Mouse (Mus musculus) megakaryocyte-erythroid progenitor cell, adult 5-6 weeks (primary cell): ENCODE measurements around the gene Spaca9. TPM values are rescaled to one million over a fixed set of nuclear protein-coding genes. Genes with fewer than 3 reads are reported as not detected.
A peak's percentile ranks its signal among the peaks of the same experiment; 100 is the strongest.

ENCODE experiments used
- ATAC-seq: replicated peaks from 2 replicates; pipeline ENCODE4 v1.8.0; 2016; ENCODE audit warnings: mild to moderate bottlenecking, inconsistent platforms; ENCODE audit not compliant: severe bottlenecking, poor library complexity, low FRiP score, low TSS enrichment
- total RNA-seq, 2 experiments: library from RNA; stranded (forward) in 1 of 2; stranded (reverse) in 1 of 2; fragments of 200-1000, 215-1000 nt in 1 of 2; fragments of >200 nt in 1 of 2; fragmentation: Nextera tagmentation in 1 of 2; gene quantifications; 2 replicates each; pipeline ENCODE4 v1.2.3; 2014 to 2017

The Spaca9 gene
- total RNA-seq, 2 experiments from 2014 or later = not detected

DNA sequence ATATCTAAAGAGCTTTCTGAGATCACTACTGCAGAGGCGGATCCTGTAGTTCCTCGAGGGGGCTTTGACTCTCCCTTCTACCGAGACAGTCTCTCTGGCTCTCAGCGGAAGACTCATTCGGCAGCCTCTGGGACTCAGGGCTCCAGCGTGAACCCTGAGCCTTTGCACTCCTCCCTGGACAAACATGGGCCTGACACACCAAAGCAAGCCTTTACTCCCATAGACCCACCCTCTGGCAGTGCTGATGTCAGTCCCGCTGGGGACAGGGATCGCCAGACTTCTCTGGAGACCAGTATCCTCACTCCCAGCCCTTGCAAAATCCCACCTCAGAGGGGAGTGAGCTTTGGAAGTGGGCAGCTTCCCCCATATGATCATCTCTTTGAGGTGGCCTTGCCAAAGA lies 23.5 kb downstream of the Spaca9 start:
- no peak for ATAC-seq

DNA sequence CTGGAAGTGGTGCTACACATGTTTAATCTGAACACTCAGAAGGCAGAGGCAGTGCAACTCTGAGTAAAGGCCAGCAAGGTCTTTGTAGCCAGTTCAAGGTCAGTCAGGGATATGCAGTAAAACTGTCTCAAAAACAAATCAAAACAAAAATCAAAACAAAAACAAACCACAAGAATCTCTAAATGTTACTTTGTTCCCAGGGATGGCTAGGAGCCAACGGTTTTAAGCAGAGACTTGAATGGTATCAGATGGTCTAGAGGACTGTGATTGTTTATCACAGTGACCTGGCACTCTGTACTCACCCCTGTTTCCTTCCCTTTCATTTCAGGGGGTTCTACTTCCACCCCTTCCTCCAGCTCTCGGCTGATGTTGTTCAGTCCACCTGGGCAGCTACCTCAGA lies 28.1 kb downstream of the Spaca9 start:
- ATAC-seq = no peak

DNA sequence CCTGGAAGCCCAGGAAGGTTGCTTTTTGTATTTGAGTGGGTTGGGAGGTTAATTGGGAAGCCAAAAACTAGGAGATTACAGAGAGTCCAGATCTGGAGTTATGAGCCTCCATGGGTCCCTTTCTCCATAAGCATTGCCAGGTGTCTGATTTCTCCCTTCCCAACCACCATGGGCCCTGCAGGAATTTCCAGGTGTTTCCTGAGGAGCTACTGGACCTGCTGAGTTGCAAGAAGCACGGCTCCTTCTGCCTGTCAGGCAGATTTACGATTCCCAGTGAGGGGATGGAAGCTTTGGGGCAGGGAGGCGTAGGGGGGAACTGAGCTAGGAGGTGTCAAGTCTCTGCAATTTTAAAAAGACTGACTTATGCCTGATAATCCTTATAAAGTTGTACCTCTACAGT lies 33.7 kb downstream of the Spaca9 start:
- no peak for ATAC-seq

DNA sequence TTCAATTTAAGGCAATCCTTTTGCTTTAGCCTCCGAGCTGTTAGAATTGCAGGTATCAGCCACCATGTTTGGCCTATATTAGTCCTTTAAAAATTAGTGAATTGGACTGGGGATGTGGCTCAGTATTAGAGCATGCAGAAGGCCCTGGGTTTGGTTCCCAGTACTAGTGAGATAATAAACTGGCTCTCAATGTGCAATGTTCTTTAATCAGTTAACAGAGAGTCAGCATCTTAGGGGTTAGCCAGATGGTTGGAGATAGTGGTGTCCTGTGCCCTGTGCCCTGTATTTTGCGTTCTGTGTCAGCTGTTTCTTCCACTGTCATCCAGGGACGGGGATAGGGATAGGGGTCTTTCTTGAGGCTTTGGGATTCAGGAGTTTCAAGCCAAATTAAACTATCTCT lies 36.6 kb downstream of the Spaca9 start:
- ATAC-seq = peak; percentile 52

DNA sequence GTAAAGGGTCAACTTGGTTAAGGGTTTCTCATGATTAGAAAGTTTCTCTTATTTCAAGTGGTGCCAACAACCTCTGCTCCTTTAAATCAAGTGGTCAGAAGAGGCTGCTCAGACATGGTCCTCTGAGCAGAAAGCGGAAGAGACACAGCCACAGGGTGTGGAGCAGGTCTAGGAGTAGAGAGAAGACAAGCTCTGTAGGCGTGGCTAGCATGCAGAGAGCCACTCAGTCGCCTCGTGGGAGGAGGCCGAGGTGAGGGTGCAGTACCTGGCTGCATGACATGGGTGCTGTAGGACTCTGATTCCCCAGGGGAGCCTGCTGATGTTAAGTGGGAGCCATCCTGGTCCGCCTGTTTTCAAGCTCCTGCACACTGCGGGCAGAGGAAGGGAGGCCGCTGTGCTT lies 43.3 kb downstream of the Spaca9 start:
- no peak for ATAC-seq

DNA sequence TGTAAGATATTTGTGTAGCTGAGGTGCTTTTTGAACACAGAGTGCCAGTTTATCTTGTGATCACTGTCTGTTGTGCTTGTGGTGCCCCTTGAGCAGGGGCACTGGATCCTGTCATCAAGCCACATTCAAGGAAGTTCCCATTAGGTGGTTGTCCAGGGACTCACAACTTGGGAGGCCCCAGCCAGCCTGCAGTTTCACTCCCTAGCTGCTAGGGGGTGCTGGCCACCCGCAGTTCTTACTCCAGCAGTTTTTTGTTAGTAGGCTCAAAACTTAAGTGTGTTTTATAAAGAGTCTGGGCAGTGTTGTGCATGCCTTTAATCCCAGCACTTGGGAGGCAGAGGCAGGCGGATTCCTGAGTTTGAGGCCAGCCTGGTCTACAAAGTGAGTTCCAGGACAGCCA lies 45.2 kb downstream of the Spaca9 start:
- peak; percentile 65; the same call in 1 of the 2 replicates for ATAC-seq

DNA sequence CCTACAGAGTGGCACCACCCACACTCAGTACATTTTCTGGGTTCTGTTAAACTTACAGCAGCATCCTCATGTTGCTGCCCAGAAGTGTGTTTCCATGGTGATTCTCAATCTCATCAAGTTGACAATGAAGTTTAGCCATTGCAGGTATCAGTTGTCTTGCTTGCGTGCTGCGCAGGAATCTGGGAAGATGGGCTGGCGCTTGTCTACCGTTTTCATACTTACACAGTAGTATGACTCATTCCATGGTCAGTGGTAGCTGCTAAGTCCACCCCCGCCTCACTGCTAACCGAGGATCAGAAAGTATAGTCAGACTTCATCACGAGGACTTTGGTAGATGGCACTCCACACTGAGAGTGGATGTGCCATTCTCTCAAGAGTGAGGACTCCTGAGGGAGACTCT lies 46.2 kb downstream of the Spaca9 start:
- no peak for ATAC-seq

DNA sequence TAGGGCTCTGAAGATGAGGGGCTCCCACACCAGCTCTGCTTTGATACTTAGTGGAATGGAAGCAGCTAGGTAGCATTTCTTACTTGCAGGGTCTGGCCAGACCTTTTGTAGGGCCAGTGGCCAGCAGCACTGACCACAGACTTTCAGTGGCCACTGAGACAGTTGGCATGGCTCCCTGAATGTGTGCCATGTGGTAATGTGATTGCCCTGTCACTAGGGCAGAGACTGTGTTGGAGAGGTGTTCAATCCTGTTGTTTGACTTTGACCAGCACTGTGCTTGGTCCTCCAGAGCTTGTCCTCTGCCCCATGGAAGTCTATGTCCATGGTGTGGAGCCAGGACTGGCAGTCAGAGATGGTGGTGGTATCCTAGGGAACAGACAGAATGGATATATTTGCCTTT lies 49.0 kb downstream of the Spaca9 start:
- ATAC-seq = no peak

DNA sequence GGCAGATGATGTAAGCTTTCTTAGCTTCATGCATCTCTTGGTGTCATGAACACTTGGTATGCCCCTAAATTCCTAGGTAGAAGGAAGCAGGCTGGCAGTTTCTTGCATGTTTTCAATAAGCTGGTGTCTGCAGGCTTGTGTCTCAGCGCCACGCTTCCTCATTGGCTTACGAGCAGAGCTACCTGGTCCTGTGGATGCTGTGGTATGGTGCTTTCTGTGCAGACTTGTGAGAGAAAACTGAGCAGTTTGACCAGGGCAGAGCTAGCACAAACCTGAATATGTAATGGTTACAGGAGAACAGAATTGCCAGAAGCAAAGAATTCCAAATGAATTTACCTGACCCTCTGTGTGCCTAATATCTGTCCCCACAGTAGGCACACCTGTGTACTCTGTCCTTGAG lies 56.4 kb downstream of the Spaca9 start:
- ATAC-seq = no peak

Other genes starting within 250 kb of the Spaca9 start
- not detected in 2 replicates for gene 1700007K13Rik, start 233.4 kb downstream of the Spaca9 start, total RNA-seq (2014; fragmentation: Nextera tagmentation)
- not detected in 2 replicates for gene 1700007K13Rik, start 233.4 kb downstream of the Spaca9 start, total RNA-seq (2017)
- gene Mrps2, start 231.7 kb downstream of the Spaca9 start, total RNA-seq (2014; fragmentation: Nextera tagmentation) = 48.2 and 49.4 TPM in 2 replicates
- gene Mrps2, start 231.7 kb downstream of the Spaca9 start, total RNA-seq (2017) = 35.3 and 37.8 TPM in 2 replicates
- gene Gbgt1, start 202.8 kb downstream of the Spaca9 start, total RNA-seq (2014; fragmentation: Nextera tagmentation) = not detected in 2 replicates
- not detected in 2 replicates for gene Gbgt1, start 202.8 kb downstream of the Spaca9 start, total RNA-seq (2017)
- gene Gm10134, start 193.6 kb downstream of the Spaca9 start, total RNA-seq (2014; fragmentation: Nextera tagmentation) = not detected in 2 replicates
- not detected in 2 replicates for gene Gm10134, start 193.6 kb downstream of the Spaca9 start, total RNA-seq (2017)
- 1.7 and 5.5 TPM in 2 replicates for gene Ralgds, start 186.6 kb downstream of the Spaca9 start, total RNA-seq (2014; fragmentation: Nextera tagmentation)
- 0.56 and 0.88 TPM in 2 replicates for gene Ralgds, start 186.6 kb downstream of the Spaca9 start, total RNA-seq (2017)
- not detected in 2 replicates for gene Cel, start 136.3 kb downstream of the Spaca9 start, total RNA-seq (2014; fragmentation: Nextera tagmentation)
- not detected in 2 replicates for gene Cel, start 136.3 kb downstream of the Spaca9 start, total RNA-seq (2017)
- gene Gtf3c5, start 116.0 kb downstream of the Spaca9 start, total RNA-seq (2014; fragmentation: Nextera tagmentation) = 33.9 and 43.0 TPM in 2 replicates
- 18.8 and 25.7 TPM in 2 replicates for gene Gtf3c5, start 116.0 kb downstream of the Spaca9 start, total RNA-seq (2017)
- 331 and 332 TPM in 2 replicates for gene Gfi1b, start 77.7 kb downstream of the Spaca9 start, total RNA-seq (2014; fragmentation: Nextera tagmentation)
- 91.3 and 113 TPM in 2 replicates for gene Gfi1b, start 77.7 kb downstream of the Spaca9 start, total RNA-seq (2017)
- gene Tsc1, start 58.5 kb downstream of the Spaca9 start, total RNA-seq (2014; fragmentation: Nextera tagmentation) = 20.1 and 32.0 TPM in 2 replicates
- gene Tsc1, start 58.5 kb downstream of the Spaca9 start, total RNA-seq (2017) = 10.9 and 24.3 TPM in 2 replicates
- 1.2 TPM in 1 of 2 replicates, not detected in the other for gene Ak8, start 437 bp upstream of the Spaca9 start, total RNA-seq (2014; fragmentation: Nextera tagmentation)
- gene Ak8, start 437 bp upstream of the Spaca9 start, total RNA-seq (2017) = not detected in 2 replicates
- 17.8 and 21.7 TPM in 2 replicates for gene Gtf3c4, start 140.6 kb upstream of the Spaca9 start, total RNA-seq (2014; fragmentation: Nextera tagmentation)
- gene Gtf3c4, start 140.6 kb upstream of the Spaca9 start, total RNA-seq (2017) = 24.7 TPM in 2 replicates
- gene Ddx31, start 140.7 kb upstream of the Spaca9 start, total RNA-seq (2014; fragmentation: Nextera tagmentation) = 10.6 and 12.5 TPM in 2 replicates
- 10.0 and 12.7 TPM in 2 replicates for gene Ddx31, start 140.7 kb upstream of the Spaca9 start, total RNA-seq (2017)
- 0.27 TPM in 1 of 2 replicates, not detected in the other for gene Barhl1, start 216.9 kb upstream of the Spaca9 start, total RNA-seq (2014; fragmentation: Nextera tagmentation)
- not detected in 2 replicates for gene Barhl1, start 216.9 kb upstream of the Spaca9 start, total RNA-seq (2017)